Mouse (Mus musculus) brain, embryonic 14.5 days (tissue): ENCODE results near the gene Tmem274.
"Not testable (repeated sequence)": the region's sequence is repeated elsewhere in the genome, so short reads cannot be mapped to it uniquely, and the experiment has no call there.

Experiments
- CTCF ChIP-seq: fragments of 200-500 bp; IDR thresholded peaks from 2 replicates; pipeline ENCODE4 v1.5.1; 2012; ENCODE audit warnings: inconsistent platforms, mild to moderate bottlenecking, moderate library complexity, borderline replicate concordance; ENCODE audit not compliant: insufficient read depth, insufficient read length; ENCODE audit errors: extremely low read depth
- POLR2A ChIP-seq: fragments of 200-500 bp; IDR thresholded peaks from 2 replicates; pipeline ENCODE4 v1.6.1; 2012; ENCODE audit warnings: mild to moderate bottlenecking, inconsistent platforms, borderline replicate concordance; ENCODE audit not compliant: poor library complexity, insufficient read depth, insufficient read length, severe bottlenecking; ENCODE audit errors: extremely low read depth

- TF ChIP-seq POLR2A, CTCF: not testable (repeated sequence)
Measured at GRCm38 (mm10) chr4:149460475-149460874, 16.7 kb upstream of the Tmem274 start.
